Mouse (Mus musculus): ENCODE results near the gene Arhgef6. TPM values are rescaled to one million over a fixed set of nuclear protein-coding genes. Genes with fewer than 3 reads are reported as not detected.

Gene Arhgef6
- total RNA-seq (2015; ENCODE audit: low replicate concordance), result 47.8 and 56.2 TPM in 2 replicates
- 25.8 and 37.2 TPM in 2 replicates for total RNA-seq (2017; ENCODE audit: low replicate concordance)

DNA sequence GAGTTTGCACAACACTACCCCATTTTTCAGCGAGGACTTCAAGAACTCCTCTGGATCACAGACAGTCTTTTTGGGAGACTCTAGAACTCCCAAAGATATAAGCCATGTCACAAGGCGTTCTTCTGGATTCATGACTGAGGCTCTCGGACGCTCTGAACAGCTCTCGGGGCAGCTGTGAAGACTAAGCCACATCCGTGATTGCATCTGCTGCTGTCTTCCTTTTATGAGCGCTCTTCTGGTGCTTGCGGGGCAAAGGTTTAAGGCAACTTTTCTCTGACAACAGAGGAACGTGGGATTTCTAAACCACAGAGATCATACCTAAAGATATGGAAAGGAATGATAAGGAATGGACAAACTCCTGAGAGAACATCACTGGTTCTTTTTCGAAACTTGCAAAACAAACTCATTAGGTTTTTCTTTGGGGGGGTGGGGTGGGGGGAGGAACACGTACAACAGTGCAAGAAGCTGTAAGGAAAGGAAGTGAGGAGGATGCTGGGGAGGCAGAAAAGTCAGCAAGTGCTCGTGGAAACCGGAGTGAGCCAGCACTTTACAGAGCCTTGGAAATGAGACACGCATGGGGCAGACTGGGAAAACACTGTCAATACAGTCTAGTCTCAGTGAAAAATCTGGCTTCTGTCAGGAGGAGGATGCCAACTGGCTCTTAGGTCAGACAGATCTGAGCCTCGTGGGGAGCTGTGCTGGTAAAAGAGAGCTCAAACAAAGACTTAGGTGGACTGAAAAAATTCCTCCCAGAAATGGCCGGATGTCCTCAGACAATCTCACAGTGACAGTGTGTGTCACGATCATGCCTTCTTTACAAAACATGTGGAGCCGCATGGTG lies at the start of gene Arhgef6:
Arhgef6 (minus strand) TSS at position 359 of the 841 bp plus-strand sequence.
- no peak for ATAC-seq (replicated peaks; ENCODE audit: low FRiP score, poor library complexity, severe bottlenecking)

DNA sequence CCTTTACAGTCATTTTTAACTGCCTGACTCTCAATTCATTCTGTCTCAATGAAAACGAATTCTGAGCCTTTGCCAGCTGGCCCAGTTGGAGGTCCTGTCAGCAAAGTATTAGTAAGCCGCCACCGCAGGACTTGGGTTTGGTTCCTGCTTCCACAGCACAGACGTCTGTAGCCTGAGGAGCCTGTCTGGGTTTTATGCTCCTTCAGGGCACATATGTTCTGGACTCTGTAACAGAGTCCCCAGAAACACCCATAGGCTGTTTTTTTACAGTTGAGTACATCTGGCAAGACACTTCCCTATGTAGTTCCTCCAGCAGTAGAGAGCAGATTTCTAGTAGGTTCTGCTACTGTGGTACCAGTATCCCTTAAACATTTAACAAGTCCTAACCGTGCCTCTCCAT lies 42.4 kb upstream of the Arhgef6 start:
- no peak for ATAC-seq (replicated peaks; ENCODE audit: low FRiP score, poor library complexity, severe bottlenecking)

DNA sequence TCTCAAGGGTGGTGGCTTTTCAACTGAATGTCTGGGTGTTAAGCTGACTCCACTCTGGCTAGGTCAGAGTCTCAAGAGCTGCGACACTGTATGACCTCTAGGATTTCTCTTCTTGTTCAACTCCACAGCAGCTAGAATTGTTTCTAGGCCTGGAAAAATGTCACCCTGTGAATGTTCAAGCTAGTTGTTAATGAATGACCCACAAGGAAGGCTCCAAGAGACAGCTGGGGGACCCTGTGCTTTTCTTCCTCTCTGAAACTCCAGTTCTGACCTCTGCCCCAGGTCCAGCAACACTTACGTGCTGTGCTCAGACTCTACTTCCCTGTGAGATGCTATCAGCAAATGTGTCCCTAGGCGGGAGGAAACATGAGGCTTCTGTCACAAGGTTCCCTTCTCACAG lies 40.0 kb upstream of the Arhgef6 start:
- ATAC-seq (replicated peaks; ENCODE audit: low FRiP score, poor library complexity, severe bottlenecking), result no peak

DNA sequence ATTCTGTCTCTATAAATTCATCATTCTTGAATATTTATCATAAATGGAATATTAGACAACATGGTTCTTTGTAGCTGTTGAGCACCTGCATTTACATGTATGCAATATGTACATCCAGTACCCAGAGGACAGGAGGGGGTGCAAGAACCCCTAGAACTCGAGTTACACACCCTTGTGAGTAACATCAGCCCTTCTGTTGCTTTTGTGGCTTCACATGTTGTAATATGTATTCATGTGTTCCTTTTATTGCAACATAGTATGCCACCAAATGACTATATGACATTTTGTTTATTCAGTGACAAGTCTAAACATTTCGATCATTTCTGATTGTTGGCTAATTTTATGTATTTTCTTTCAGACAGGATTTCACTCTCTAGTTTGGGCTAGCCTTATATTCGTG lies 38.6 kb upstream of the Arhgef6 start:
- no peak for ATAC-seq (replicated peaks; ENCODE audit: low FRiP score, poor library complexity, severe bottlenecking)

DNA sequence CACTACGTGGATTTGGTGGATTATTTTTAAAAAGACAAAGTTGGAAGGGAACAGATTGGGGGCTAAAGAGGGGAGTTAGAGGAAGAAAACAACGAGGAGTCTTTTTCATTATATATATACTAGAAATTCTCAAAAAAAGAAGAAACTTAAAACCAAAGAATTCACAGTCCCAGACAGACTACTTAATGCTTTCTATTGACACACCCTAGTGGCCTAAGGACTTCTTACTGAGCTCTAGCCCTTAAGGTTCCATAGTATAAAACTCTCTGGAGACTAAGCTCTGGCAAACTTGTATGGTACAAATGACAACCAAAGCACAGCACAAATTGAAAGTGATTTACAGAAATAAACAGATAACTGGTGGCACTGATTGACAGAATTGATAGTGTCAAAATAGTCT lies 35.5 kb upstream of the Arhgef6 start:
- ATAC-seq (replicated peaks; ENCODE audit: low FRiP score, poor library complexity, severe bottlenecking), result no peak

DNA sequence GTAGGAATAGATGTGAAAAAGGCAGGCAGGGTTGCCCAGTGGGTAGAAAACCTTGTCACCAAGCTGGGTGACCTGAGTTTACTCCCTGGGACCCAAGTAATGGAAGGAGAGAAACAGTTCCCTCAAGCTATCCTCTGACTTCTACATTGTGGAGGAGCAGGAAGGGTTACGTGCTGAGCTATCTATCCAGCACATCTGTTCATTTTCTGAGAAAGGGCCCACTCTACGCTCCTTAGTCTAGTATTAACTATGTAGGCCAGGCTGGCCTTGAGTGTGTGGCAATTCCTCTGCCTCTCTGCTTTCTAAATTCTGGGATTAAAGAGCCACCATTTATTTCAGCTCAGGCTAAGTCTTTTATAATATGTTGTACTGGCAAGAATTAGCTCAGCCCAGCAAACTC lies 35.0 kb upstream of the Arhgef6 start:
- no peak for ATAC-seq (replicated peaks; ENCODE audit: low FRiP score, poor library complexity, severe bottlenecking)

DNA sequence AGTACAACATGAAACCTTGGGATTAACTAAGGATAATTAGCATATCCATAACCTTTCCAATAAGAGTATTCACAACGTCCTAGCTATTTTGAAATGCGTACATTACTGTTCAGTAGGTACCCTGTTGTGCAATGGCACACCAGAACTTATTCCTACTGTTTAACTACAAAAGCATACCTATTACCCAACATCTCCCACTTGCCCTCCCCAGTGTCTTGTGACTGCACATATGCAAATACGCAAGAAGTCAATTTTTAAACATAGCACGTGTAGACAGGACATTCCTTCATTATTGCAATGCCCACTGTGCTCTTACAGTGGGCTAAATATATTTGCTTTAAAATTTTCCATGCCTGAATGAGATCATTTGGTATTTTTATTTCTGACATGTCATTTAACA lies 34.4 kb upstream of the Arhgef6 start:
- no peak for ATAC-seq (replicated peaks; ENCODE audit: low FRiP score, poor library complexity, severe bottlenecking)

DNA sequence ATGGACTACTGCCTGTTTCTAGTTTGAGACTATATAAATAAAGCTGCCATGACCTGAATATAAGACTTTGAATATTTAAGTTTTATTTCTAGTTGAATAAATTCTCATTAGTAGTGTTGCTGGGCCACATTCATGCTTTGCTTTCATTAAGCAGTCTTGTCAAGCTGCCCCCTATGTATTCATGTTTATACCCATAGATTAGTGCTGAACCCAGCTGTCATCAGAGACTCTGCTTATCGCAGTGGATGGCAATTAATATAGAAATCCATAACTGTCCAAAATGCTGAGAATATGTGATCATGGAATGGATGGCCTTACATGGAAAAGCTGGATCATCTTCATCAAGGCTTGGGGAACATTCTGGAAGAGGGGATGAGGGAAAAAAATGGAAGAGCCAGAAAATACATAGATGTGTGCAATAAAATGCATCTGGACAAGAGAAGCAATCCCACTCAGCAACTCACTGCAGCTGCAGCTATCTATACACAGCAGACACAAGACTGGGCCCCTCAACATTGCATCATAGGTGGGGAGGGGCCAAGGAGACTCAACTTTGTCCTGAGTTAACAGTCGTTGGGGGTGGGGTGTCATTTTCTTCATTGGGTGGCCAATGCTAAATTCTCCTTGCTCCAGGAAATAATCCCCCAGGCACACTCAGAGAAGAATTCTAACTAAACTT lies 26.5 kb upstream of the Arhgef6 start:
- ATAC-seq (replicated peaks; ENCODE audit: low FRiP score, poor library complexity, severe bottlenecking), result no peak

DNA sequence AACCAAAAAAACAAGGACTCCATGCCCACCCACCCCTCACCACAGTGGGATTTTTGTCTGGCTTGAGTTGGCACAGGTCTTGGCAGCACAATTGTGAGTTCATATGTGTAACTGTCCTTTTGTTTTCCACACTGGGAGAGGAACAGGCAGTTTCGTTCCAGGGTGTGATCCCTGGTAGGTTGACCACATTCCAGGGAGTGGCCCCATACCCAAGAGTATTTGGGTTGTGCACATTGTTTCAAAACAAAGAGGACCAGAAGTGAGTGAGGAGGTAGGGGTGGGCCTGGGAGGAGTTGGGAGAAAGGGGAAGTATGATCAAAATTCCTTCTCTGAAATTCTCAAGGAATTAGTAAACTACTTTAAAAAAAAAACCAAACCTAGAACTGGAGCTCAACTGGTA lies 20.8 kb upstream of the Arhgef6 start:
- no peak for ATAC-seq (replicated peaks; ENCODE audit: low FRiP score, poor library complexity, severe bottlenecking)

DNA sequence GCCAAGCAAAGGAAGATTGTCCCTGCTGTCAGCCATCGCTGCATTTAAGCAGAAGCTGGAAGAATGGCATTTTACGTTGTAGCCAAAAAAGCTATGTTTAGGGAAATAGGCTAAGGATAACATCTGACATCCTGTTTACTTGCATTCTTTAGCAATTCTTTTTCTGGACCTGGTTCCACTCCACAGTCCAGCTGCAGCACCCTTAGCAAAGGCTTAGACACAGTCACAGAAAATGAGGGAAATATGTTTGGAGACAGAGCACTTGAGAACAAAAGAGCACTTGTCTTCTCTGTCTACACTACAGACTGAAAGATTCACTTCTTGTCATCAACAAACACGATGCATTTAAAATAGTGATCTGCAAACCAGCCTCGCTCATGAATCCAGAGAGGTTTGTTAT lies 691 bp upstream of the Arhgef6 start:
- no peak for ATAC-seq (replicated peaks; ENCODE audit: low FRiP score, poor library complexity, severe bottlenecking)

DNA sequence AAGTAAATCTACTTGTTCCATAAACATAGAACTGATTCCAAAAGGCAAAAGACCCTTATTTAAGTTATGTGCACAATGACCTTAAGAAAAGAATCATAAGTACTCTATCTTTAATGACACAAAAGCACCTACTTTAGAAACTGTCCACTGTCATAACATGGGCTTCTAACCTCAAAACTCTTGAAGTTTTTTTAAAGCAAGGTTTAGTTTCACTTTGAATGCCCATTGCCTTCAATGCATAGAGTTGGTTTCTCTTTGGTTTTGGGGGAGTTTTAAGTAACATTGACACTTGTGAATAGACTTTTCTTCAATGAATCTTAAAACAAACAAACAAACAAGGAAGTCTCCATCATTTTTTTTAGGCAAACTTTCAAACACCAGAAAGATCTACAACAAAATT lies 947 bp downstream of the Arhgef6 start:
- ATAC-seq (replicated peaks; ENCODE audit: low FRiP score, poor library complexity, severe bottlenecking), result no peak

DNA sequence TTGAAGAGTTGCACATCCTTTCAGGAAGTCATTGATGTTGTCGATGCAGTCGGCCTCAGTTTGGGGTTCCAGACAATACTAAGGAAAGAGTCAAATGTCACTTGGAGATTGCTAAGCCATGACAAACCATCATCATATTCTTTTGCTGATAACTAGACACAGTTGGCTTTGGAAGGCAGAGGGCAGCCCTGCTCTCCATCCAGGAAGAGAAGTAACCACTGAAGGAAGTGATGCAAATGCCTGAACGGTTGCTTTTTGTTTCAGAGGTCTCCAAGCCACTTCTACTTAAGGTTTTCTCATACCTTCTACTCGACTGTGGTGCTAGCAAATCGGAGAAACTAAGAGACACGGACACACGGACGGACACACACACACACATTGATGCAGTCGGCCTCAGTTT lies 1.6 kb downstream of the Arhgef6 start:
- no peak for ATAC-seq (replicated peaks; ENCODE audit: low FRiP score, poor library complexity, severe bottlenecking)

DNA sequence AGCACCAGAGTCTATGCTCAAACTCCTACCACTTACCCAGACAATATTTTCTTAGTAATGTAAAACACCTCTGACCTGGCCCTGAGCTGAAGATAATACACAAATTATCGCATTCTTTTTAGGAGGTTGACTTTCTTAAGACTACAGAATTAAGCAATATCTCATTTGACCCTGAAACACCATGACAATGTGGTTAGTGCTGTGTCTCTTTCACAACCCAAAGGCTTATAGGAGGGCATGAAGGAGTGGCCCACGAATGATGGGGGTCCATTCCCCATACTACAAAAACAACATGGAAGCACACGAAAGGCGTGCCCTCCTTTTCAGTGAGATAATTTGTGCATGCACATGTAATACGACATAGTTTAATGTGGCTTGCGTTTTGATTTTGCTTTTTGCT lies 3.2 kb downstream of the Arhgef6 start:
- no peak for ATAC-seq (replicated peaks; ENCODE audit: low FRiP score, poor library complexity, severe bottlenecking)

DNA sequence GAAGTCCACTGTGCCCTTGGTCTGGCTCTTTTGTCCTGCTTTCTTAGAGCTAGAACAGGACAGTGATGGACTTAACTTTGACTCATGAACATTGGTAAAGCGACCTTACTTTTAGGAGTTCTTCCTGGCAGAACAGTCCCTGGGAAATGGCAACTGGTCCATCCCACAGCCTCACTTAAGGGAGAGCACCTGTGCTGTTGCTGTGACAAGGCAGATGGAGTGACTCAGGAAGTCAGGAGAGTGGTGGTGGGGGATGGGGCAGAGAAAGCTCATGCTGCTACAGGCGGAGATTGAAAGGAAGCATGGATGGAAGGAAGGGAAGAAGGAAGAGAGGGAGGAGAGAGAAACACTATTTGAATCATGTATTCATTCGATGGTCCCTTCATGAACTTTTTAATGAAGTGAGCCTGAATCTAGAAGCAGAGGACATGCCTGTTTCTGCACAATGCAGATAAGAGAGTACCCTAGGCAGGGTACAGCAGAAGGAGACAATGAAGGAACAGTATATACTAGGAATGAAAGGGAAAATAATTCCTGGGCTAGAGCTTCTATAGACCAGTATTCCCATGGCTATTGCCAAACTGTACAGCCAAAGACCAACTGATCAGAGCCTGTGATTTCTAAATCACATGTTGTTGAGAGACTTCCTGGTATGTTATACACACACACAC lies 10.7 kb downstream of the Arhgef6 start:
- ATAC-seq (replicated peaks; ENCODE audit: low FRiP score, poor library complexity, severe bottlenecking), result no peak

DNA sequence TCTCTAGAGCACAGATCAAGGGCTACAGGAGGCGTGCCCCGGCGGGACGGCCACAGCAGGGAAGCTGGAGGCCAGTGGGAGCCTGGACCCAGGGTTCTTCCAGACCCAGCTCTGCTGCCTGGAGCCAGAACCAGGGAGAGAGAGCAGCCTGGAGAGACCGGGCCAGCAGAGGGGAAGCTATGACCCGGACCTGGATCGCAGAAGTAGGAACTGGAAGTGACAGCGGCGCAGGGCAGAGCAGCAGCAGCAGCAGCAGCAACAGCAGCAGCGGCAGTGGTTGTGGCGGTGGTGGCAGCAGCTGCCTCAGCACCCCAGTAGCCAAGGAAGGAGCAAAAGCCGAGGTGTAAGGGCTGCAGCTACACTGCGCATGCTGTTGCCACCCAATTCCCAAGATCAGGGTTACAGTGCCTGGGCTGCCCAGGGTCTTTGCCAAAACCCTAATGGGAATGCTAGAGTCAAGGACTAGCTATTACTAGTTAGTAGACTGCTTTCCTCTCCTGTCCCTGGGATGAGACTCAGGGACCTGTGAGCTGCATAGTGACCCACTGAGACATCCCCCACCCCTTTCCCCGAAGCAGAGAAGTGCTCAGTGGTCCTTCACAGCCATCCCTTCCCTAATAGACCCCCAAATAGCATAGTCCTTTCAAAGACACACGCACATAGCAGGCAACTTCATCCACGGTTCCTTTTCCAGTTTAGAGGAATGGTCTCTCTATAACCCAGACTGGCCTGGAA lies 11.9 kb downstream of the Arhgef6 start:
- no peak for ATAC-seq (replicated peaks; ENCODE audit: low FRiP score, poor library complexity, severe bottlenecking)

DNA sequence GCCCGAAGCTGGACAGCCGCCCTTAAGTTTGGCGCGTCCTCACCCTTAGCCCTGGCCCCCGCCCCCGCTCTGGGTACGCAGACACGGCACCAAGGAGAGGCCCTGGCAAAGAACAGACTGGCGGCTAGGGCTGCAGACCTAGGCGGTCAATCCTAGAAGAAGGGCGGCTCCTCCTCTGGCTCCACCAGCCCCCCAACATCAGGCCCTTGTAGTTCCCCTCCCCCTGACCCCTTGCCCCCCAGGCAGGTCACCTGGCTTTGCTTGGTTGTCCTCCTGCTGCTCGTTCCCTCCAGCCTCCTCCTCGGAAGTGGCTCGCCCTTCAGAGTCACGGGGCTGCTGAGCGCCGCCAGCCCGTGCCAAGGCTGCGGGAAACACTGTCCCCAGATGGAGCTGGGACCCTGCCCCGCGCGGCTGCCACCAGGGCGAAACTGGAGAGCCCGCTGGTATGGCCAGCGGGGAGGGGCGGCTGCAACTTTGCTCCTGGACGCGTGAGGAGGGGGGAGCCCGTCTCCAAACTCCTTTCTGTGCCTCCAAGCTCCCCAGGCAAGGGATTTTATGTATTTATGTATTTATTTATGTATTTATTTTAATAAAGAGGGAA lies 12.6 kb downstream of the Arhgef6 start:
- no peak for ATAC-seq (replicated peaks; ENCODE audit: low FRiP score, poor library complexity, severe bottlenecking)

DNA sequence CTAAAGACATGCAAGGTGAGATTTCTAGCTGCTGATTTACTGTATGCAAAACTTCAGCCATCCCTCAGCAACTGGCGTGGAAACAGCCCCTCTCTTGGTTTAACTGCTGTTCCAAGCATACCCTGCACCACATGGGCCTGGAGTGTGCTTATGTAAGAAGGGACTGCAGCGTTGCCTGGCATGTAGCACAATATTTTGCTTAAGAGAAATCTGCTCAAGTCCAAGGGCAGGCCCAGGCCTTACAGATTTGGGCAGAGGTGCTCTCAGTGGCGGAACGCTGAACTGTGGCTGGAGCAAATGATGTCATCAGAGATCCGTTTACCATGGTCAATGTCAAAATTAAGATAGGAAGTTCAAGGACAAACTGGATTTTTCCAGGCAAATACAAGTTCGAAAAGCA lies 13.6 kb downstream of the Arhgef6 start:
- ATAC-seq (replicated peaks; ENCODE audit: low FRiP score, poor library complexity, severe bottlenecking), result no peak

DNA sequence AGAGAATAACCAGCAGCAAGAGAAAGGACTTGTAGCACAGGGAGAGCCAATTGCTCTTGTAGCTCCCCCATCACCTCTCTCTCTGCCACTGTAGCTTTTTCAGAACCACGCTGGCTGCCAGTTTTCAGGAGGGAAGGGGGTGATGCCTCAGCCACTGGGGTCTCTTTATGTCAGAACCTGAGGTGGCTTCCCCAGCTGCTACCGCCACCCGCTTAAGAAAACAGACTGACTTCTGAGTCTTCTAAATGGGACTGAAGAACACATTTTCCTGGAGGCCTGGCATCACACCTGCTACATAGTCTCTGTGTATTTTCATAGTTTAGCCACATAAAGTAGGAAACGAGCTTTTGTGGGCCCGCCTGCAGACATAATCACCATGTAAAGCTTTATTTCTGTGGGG lies 26.5 kb downstream of the Arhgef6 start:
- no peak for ATAC-seq (replicated peaks; ENCODE audit: low FRiP score, poor library complexity, severe bottlenecking)

DNA sequence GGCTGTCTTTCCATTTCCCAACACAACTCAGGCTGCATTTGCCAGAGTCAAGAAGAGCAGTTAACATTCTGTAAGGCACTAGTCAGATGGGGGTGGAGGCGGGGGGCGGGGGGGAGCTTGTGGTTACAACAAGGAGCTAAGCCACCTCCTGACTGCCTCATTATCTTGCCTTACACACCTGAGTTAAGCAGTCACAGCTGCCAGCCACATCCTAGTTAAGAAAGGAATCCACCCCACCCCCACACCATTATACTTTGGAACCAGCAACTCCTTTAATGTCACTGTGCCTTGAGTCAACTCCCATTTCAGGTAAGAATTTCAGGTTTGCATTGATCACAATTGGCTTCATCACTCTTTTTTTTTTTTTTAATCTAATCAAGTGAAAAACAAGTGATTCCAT lies 28.5 kb downstream of the Arhgef6 start:
- no peak for ATAC-seq (replicated peaks; ENCODE audit: low FRiP score, poor library complexity, severe bottlenecking)

DNA sequence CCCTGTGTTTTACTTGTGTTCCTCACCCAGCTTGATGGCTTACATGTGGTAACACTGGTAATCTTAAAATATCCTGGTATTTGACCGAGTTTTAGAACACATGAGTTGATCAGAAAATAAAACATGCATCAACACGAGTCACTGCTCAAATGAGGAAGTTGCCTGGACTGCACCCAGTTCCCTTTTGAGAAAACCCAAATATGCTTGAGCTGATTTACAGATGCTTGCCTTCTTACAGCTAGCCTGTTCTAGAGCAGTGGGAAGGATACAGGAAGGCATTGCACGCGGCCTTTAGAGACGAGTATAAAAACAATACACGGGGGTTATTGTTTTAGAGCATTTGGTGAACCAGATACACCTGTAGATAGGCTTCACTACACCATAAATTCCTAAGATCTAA lies 31.8 kb downstream of the Arhgef6 start:
- no peak for ATAC-seq (replicated peaks; ENCODE audit: low FRiP score, poor library complexity, severe bottlenecking)

All from erythroblast, adult 5-6 weeks (primary cell).